Mouse (Mus musculus): Measurements from ENCODE around the gene Sept1. TPM values are rescaled to one million over a fixed set of nuclear protein-coding genes. Genes with fewer than 3 reads are reported as not detected.

Gene Sept1
- total RNA-seq (2023), result 398 to 439 TPM (median 400 TPM) in 4 replicates

GRCm38 (mm10) chr7:127232622-127233367 lies at the start of gene Sept1, which contains the start of gene Zfp553:
Sept1 (minus strand) TSS chr7:127233130.
Zfp553 (plus strand) TSS chr7:127233061.

DNA sequence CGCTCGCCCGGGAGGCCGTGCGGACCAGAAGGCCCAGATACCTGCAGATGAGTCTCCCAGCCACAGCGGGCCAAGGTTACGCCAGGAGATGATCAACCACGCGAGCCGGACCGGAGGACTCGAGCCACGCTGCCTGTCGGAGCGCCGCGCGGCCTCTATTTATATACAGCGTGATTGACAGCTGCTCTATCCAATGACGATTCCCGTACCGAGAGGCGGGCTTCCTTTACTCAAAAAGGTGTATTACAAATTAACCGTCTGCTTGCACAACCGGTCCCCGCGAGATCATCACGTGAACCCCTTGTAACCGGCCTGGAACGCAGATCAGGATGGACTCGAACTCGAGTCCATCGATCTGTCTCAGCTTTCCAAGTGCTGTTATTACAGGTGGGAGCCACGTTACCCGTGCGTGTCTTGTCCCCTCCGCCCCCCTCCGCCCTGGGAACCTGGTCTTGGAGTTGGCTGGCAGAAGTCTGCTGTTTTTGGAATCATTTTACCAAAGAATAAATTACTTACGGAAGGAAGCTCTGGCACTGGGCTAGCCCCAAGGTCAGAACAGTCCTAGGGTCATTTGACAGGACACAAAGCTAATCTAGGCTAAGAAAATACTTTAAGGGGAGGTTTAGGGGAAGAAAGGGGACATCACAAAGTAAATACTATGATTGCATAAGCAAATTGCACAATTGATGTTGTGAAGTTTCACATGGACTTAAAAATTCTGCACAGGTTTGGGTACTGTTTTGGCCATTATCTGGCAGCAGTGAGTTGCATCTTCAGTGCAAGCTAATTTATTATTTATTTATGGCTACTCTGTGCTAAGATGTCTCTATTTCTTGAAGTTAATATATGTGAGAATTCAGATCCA lies 41.2 kb upstream of the Sept1 start, which contains the start of gene Sephs2:
Gene Sephs2 (minus strand): TSS at position 131 of the 865 bp plus-strand sequence.

GRCm38 (mm10) chr7:127260309-127261111 lies 27.6 kb upstream of the Sept1 start, which contains the start of gene Dctpp1:
Dctpp1 (minus strand) TSS chr7:127260709.

DNA sequence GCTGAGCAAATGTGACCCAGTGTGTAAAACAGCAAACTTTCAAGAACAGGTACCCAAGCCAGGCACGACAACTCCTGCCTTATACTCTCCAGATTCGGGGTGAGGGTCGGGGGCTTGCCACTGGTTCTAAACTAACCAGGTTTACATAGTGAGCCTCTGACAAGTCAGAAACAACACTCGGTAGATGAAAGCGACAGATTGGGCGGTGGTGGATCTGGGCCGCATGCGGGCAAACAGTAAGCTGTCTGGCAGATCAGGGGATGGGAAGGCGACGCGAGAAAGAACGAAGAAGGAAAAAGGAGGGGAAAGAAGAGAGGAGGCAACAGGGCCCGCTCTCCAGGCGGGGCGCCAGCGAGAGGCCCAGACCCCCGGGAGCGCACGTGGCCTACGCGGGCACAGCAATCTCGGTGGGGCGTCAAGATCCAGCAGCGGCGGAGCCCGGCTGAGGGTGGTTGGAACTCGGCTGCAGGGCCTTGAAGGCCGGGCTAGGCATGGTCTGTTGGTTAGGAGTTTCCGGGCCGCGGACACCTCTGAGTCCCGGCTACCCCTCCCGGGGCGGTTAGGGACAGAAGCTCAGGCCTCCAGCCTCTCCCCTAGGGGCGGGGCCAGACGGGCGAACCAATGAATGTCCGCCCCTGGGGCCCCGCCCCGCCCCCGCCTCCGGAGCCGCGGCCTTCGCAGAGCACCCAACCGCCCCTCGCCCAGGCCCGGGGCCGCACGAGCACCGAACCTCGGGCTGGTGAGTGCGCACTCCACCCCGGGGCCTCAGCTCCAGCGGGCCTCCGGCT lies 11.1 kb upstream of the Sept1 start, which contains the start of gene Zfp771:
Gene Zfp771 (plus strand): TSS at position 405 of the 788 bp plus-strand sequence.

DNA sequence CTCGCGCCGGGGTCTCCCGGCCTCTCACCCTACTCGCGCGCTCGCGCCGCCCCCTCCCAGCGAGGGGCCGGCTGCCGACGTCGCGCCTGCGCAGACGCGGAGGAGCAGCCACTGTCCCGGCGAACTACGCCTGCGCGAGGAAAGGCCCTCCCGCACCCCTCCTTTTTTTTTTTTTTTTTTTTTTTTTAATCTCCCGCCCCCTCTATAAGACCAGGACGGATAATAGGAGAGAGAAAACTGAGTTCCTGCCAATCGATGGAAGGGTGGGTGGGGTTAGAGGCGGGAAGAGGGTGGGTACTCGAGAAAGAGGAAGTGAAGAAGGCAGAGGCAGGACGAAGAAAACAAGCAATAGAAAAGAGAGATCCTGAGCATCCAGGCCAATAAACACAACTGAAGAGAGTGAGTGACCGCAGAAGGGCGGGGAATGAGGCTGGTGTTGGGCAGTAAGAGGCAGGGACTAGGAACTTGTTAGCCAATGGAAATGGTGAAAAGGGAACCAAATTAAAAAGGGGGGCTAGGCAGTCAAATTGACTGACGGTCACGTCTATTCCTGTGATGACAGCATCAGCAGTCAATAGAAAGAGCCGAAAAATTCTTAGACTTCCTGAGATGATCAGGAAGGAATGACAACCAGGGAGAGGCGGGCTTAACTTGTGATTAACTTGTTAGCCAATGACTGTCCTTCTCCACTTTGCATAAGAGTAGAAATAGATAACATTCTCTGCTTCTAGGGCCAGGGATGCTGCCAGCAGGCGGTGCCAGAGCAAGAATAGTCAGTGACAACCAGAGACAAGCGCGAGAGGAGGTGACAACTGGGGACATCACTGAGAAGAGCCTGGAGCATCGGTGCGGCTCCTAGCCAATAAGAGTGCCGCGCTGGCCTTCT lies 24.1 kb downstream of the Sept1 start, which contains the start of gene Mylpf:
Gene Mylpf (plus strand): TSS at position 338 of the 886 bp plus-strand sequence.

GRCm38 (mm10) chr7:127208295-127208552 lies 24.7 kb downstream of the Sept1 start, which contains the start of gene Tbc1d10b:
Tbc1d10b (minus strand) TSS chr7:127208468.

DNA sequence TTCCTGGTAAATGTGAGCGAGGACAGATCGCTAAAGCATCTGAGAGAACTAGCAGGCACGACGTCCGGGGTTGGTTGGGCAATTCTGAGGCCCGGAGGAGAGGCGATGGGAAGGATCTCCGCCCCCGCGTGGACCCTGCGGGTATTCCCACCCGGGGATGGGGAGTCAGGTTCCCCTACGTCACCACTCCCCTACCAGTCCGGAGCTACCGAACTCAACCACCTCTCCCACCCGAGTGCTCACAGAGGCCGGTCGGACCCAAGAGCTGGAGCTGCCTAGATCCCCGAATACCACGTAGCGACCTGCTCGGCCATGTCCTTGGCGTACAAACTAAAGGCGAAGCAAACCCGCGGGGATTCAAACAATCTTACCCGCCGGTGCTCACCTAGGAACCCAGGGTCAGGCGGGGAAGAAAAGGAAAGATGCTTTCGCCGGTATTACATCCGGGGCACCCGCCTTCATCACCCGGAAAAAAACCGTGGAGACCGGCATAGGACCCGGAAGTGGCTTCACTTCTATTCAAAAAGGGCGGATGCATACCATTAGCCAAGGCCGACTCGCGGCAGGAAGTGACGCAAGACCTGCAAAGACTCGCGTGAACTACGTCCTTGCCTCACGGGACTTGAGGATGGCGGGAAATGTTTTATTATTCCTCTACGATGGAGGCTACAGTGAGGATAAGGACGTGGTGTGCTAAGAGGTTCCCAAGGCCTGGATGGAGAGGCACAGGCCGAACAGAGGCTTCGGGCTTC lies 37.2 kb downstream of the Sept1 start, which contains the start of gene Cd2bp2:
Gene Cd2bp2 (minus strand): TSS at position 507 of the 752 bp plus-strand sequence.

Other genes with a start within 250 kb of the Sept1 start
- 40.5 to 49.3 TPM (median 44.5 TPM) in 4 replicates for gene Mvp, start 218.5 kb downstream of the Sept1 start, total RNA-seq (2023)
- gene Pagr1b, start 216.6 kb downstream of the Sept1 start, total RNA-seq (2023), result 3.2 to 10.6 TPM (median 8.7 TPM) in 3 of 4 replicates, not detected in the other
- gene Pagr1a, start 215.8 kb downstream of the Sept1 start, total RNA-seq (2023), result 10.5 to 44.7 TPM (median 14.2 TPM) in 4 replicates
- gene Gm42742, start 212.0 kb downstream of the Sept1 start, total RNA-seq (2023), result 7.4 to 42.0 TPM (median 30.9 TPM) in 4 replicates
- gene Prrt2, start 211.9 kb downstream of the Sept1 start, total RNA-seq (2023), result 1.4 to 2.1 TPM (median 1.8 TPM) in 3 of 4 replicates, not detected in the other
- 210 to 225 TPM (median 222 TPM) in 4 replicates for gene Maz, start 206.1 kb downstream of the Sept1 start, total RNA-seq (2023)
- 1.3 to 3.1 TPM (median 2.1 TPM) in 4 replicates for gene Kif22, start 190.7 kb downstream of the Sept1 start, total RNA-seq (2023)
- gene Zg16, start 145.8 kb downstream of the Sept1 start, total RNA-seq (2023), result 0.98 to 4.6 TPM (median 1.9 TPM) in 3 of 4 replicates, not detected in the other
- gene AI467606, start 141.8 kb downstream of the Sept1 start, total RNA-seq (2023), result 51.6 to 60.7 TPM (median 59.8 TPM) in 4 replicates
- 0.37 TPM in 1 of 4 replicates, not detected in the others for gene Qprt, start 110.9 kb downstream of the Sept1 start, total RNA-seq (2023)
- 5.3 to 6.6 TPM (median 5.9 TPM) in 4 replicates for gene Spn, start 95.3 kb downstream of the Sept1 start, total RNA-seq (2023)
- gene Cd2bp2, start 37.1 kb downstream of the Sept1 start, total RNA-seq (2023), result 69.5 to 80.2 TPM (median 75.6 TPM) in 4 replicates
- gene Tbc1d10b, start 24.7 kb downstream of the Sept1 start, total RNA-seq (2023), result 49.9 to 72.7 TPM (median 65.7 TPM) in 4 replicates
- 4.1 to 8.2 TPM (median 5.3 TPM) in 4 replicates for gene Mylpf, start 24.2 kb downstream of the Sept1 start, total RNA-seq (2023)
- gene Zfp553, start 69 bp downstream of the Sept1 start, total RNA-seq (2023), result 8.8 to 11.3 TPM (median 10.0 TPM) in 4 replicates
- gene Zfp771, start 11.1 kb upstream of the Sept1 start, total RNA-seq (2023), result 11.6 to 23.5 TPM (median 13.5 TPM) in 4 replicates
- gene Dctpp1, start 27.6 kb upstream of the Sept1 start, total RNA-seq (2023), result 14.3 to 19.5 TPM (median 15.7 TPM) in 4 replicates
- 24.1 to 28.3 TPM (median 25.3 TPM) in 4 replicates for gene Sephs2, start 40.9 kb upstream of the Sept1 start, total RNA-seq (2023)
- gene Itgal, start 63.1 kb upstream of the Sept1 start, total RNA-seq (2023), result 114 to 124 TPM (median 119 TPM) in 4 replicates
- 2.3 to 4.1 TPM (median 3.3 TPM) in 4 replicates for gene Zfp768, start 112.5 kb upstream of the Sept1 start, total RNA-seq (2023)
- gene Zfp747, start 142.9 kb upstream of the Sept1 start, total RNA-seq (2023), result 11.6 to 15.7 TPM (median 12.1 TPM) in 4 replicates
- 2.9 to 4.1 TPM (median 3.2 TPM) in 4 replicates for gene 9130019O22Rik, start 154.0 kb upstream of the Sept1 start, total RNA-seq (2023)
- gene E430018J23Rik, start 160.5 kb upstream of the Sept1 start, total RNA-seq (2023), result 4.6 to 7.8 TPM (median 6.1 TPM) in 4 replicates
- gene Zfp764, start 173.7 kb upstream of the Sept1 start, total RNA-seq (2023), result 7.5 to 9.6 TPM (median 9.1 TPM) in 4 replicates
- gene Zfp688, start 188.9 kb upstream of the Sept1 start, total RNA-seq (2023), result 12.3 to 17.4 TPM (median 14.9 TPM) in 4 replicates
- gene Zfp689, start 216.0 kb upstream of the Sept1 start, total RNA-seq (2023), result 4.0 to 6.0 TPM (median 4.9 TPM) in 4 replicates
- gene Prr14, start 226.5 kb upstream of the Sept1 start, total RNA-seq (2023), result 136 to 150 TPM (median 139 TPM) in 4 replicates
- 294 to 330 TPM (median 310 TPM) in 4 replicates for gene Fbrs, start 246.1 kb upstream of the Sept1 start, total RNA-seq (2023)